ENCODE assay signal across 9 mouse cellular contexts in the genomic region with DNA sequence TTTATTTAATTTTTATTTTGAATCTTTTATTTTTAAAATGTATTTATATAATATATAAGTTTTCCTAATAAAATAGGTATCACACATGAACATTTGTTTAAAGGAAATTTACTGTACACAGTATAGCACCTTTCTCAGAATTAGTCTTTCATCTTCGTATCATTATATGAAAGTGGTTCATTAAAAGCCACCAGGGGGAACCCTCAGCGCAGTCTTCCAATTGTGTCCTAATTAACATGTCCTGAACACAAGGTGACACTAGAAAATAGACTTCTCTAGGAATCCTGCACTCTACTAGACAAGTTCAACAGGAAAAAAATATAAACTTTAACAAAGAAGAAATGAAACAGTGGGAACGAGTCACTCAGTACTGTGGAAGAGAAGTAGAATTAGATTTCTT. TPM values are rescaled to one million over a fixed set of nuclear protein-coding genes. Genes with fewer than 3 reads are reported as not detected.
DNase-seq lines count a peak whose midpoint lies in the region; ATAC-seq lines count a peak whose summit lies in the region.
"Had no signal": no experiment of that assay in that cellular context is flagged by ENCODE, and none has a peak within 500 bp of the region (broad histone marks: within the 10 kb centered on the region; RNA-seq: fewer than 3 reads in every experiment).

No protein-coding gene starts in this region.

- H3K4me2 ChIP-seq in kidney, embryonic 16.5 days (replicated peaks; ENCODE audit: low read depth, low read length) = no peak overlapping the region
- H3K4me2 ChIP-seq in hindbrain, embryonic 13.5 days = no peak overlapping the region

- no peaks in the 10 kb centered on the region for H3K36me3 ChIP-seq in kidney, embryonic 16.5 days (ENCODE audit: insufficient read depth, low read length)
- H3K36me3 ChIP-seq in hindbrain, embryonic 13.5 days = no peaks in the 10 kb centered on the region

- no peak overlapping the region for H3K4me3 ChIP-seq in kidney, embryonic 16.5 days (ENCODE audit: low read length)
- H3K4me3 ChIP-seq in hindbrain, embryonic 13.5 days = no peak overlapping the region

- H3K9ac ChIP-seq in kidney, embryonic 16.5 days (replicated peaks; ENCODE audit: low read length) = no peak overlapping the region
- no peak overlapping the region for H3K9ac ChIP-seq in hindbrain, embryonic 13.5 days

- 74% methylated on average over 3 of the region's 3 CpGs for WGBS in kidney, embryonic 16.5 days
- WGBS in hindbrain, embryonic 13.5 days = 81% methylated on average over 3 of the region's 3 CpGs

- no peaks in the 10 kb centered on the region for H3K27me3 ChIP-seq in kidney, embryonic 16.5 days (ENCODE audit: insufficient read depth, low read length)
- H3K27me3 ChIP-seq in hindbrain, embryonic 13.5 days = no peaks in the 10 kb centered on the region

- no peak overlapping the region for H3K27ac ChIP-seq in kidney, embryonic 16.5 days (ENCODE audit: low read length)
- H3K27ac ChIP-seq in hindbrain, embryonic 13.5 days = no peak overlapping the region

- no peaks in the 10 kb centered on the region for H3K9me3 ChIP-seq in kidney, embryonic 16.5 days (ENCODE audit: low read length)
- no peaks in the 10 kb centered on the region for H3K9me3 ChIP-seq in hindbrain, embryonic 13.5 days

- DNase-seq in kidney, adult 18-20 months = peak; percentile 25
- DNase-seq in ES-CJ7 (ENCODE audit: low read depth, low spot score) = peak; percentile 31
- peak; percentile 29 for DNase-seq in c-Kit-positive CD71-negative TER-119-negative erythroid progenitor cells, embryonic 14.5 days (ENCODE audit: low read depth)
- no peak for DNase-seq in ovary, postnatal 36 days (ENCODE audit: low spot score)
- no peak for DNase-seq in right cerebral cortex, postnatal 36 days (ENCODE audit: low spot score in 2 of 2)

- H3K4me1 ChIP-seq in kidney, embryonic 16.5 days (ENCODE audit: insufficient read depth, low read length) = no peaks in the 10 kb centered on the region
- H3K4me1 ChIP-seq in hindbrain, embryonic 13.5 days (replicated peaks) = no peaks in the 10 kb centered on the region

- ATAC-seq in kidney, embryonic 16.5 days (ENCODE audit: low FRiP score, low TSS enrichment) = no peak
- peak; percentile 60; the same call in 1 of the 2 replicates for ATAC-seq in megakaryocyte, adult 5-6 weeks (ENCODE audit: poor library complexity, severe bottlenecking)
- no peak for ATAC-seq in hindbrain, embryonic 13.5 days (ENCODE audit: low FRiP score)

RNA-seq across cellular contexts. Expression of a gene that starts 38.9 kb away (rescaled TPM):
- polyA plus RNA-seq in kidney, embryonic 16.5 days (2015; fragmentation: Nextera tagmentation; extraction: Ambion mirVana) = not detected in 2 replicates
- not detected in 2 replicates for total RNA-seq in megakaryocyte, adult 5-6 weeks (2015)
- not detected in 2 replicates for total RNA-seq in megakaryocyte, adult 5-6 weeks (2017)
- polyA plus RNA-seq in hindbrain, embryonic 13.5 days (2015; fragmentation: Nextera tagmentation; extraction: Ambion mirVana) = 0.12 TPM in 1 of 2 replicates, not detected in the other
- polyA plus RNA-seq: limb, embryonic 11.5 days had no signal

Comparison
In these comparisons a context has a peak if more than half of its experiments do, and no peak if none do; other contexts are left out.
1. DNase-seq: peak in kidney, adult 18-20 months (single experiment), ES-CJ7 (single experiment) and c-Kit-positive CD71-negative TER-119-negative erythroid progenitor cells, embryonic 14.5 days (single experiment); none in ovary, postnatal 36 days (single experiment) and right cerebral cortex, postnatal 36 days (0 of 2).